Mouse (Mus musculus) Patski (cell line): ENCODE measurements at regions not wholly inside any gene's neighbourhood (a gene's known extent, or its start where the extent isn't known, plus 50 kb on each side); places are given as distances from the start of the nearest gene placed in this dataset.

Source experiments
- ATAC-seq: fragments of 100-300 bp; one replicate; pipeline ENCODE4 v1.8.0; 2021
- CTCF ChIA-PET: fragments of 350-600 bp; sonication (Branson Sonifier 250); formaldehyde crosslinking; loops from one replicate; lab custom pipeline; 2022; ENCODE audit warnings: inconsistent platforms; lab: Charles Lee
- POLR2A ChIA-PET: fragments of 350-600 bp; sonication (Branson Sonifier 250); formaldehyde crosslinking; loops from one replicate; lab custom pipeline; 2022; ENCODE audit warnings: antibody characterized with exemption, inconsistent platforms; lab: Charles Lee
- DNase-seq: peaks from one replicate; pipeline ENCODE4 v3.0.0-alpha.2; 2011; ENCODE audit warnings: low read depth, low spot score
- H3K27me3 ChIP-seq: fragments of 371-371 bp; one replicate; pipeline ENCODE4 v1.5.1; 2021
- CTCF ChIP-seq: fragments of 100-300 bp; IDR thresholded peaks from one replicate; pipeline ENCODE4 v1.5.1; 2021
- in situ Hi-C: fragments of 300-500 bp; cut with MboI; formaldehyde crosslinking; loops from 3 replicates; pipeline ENCODE4 v1.11.1; 2018; ENCODE audit warnings: low pct_unique_long_range_greater_than_20kb, mixed read lengths

DNA sequence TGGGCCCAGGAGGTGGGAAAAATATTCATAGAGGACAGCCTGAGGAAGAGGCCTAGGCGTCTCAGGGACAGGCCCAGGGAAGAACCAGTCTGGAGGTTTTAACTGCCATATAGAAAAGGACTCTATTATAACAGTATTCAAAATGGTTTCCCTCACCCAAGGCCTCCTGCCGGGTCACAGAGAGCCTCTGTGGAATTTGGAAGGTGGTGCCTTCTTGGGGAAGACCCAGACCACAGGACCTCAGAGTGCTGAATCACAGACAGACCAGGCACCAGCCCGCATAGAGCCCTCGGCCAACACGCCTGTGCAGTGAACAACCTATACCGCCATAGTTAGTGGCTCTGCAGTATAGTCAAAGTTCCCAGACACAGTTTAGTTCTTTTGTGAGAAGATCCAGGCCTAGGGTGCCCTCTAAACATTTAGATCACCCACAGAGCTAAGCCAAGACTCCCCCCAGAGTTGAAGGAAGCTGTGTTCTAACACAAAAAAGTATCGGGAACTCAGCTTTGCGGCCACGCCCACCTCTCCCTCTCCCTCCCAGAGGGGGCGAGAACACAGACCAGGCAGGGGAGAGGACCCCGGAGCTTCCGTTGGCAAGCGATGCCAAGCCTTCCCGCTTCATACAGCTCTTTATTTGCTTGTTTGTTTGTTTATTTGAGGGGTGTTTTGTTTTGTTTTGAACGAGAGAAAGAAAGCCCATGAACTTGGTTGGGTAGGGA is 122.1 kb upstream of the Smad3 start:
- no peak for DNase-seq
- CTCF ChIA-PET = interaction anchor here (1.1 to 1.6 kb wide), 2 partner anchors 15 to 29 kb away, joined by 4 read pairs; no protein-coding TSS in a partner anchor
- no peaks in the 10 kb centered on the region for H3K27me3 ChIP-seq
- POLR2A ChIA-PET = interaction anchor here (0.7 kb wide), 1 partner anchor 1156 kb away, joined by 3 read pairs; no protein-coding TSS in a partner anchor
- ATAC-seq = no peak
- TF ChIP-seq CTCF = no peak
- in situ Hi-C loops = no loop called here

GRCm38 (mm10) chr9:63877864-63878263 is 120.1 kb upstream of the Smad3 start:
- ChIA-PET CTCF (no interaction called here), POLR2A (no interaction called here)
- in situ Hi-C loops = no loop called here
- H3K27me3 ChIP-seq = no peaks in the 10 kb centered on the region
- no peak for TF ChIP-seq CTCF
- DNase-seq (no peak), ATAC-seq (no peak)

DNA sequence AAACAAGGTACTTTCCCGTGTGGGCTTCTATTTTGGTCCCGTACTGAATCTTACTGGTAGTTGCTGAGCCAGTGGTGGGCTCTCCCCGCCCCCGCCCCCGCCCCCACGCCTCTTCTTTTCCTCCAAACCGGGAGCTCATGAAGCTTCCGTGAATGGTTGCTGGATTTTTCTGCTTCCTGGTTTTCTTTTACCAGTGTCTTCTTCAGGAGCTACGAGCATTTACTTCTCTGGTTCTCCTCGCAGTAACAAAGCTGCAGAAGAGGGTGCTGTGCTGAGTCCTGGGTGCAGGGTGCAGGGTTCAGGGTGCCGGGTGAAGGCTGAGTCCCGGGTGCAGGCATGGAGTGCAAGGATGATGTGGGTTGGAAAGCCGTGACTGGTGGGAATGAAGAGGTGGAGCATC is 119.1 kb upstream of the Smad3 start:
- CTCF ChIA-PET = no interaction called here
- no peak for ATAC-seq
- DNase-seq = no peak
- no peaks in the 10 kb centered on the region for H3K27me3 ChIP-seq
- TF ChIP-seq CTCF = no peak
- POLR2A ChIA-PET = no interaction called here
- in situ Hi-C loops = no loop called here

DNA sequence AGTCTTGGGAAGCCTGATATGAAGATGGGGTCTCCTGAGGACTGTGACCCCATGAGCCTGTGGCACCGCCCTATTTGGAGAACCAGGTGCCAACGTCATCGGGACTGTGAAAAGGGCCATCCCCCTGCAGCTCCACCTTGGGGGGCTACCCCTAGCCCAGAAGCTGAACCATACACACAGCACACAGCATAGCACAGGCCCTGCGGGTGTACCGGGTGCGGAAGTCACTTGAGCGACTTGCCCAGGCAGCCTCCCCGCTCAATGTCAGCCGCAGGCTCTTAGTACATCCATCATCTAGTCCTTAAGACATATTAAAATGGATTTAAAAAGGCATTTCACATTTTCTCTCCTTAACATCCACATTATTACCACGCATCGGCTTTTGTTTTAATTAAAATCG is 118.2 kb upstream of the Smad3 start:
- DNase-seq (no peak), ATAC-seq (no peak)
- in situ Hi-C loops = no loop called here
- POLR2A ChIA-PET = no interaction called here
- CTCF ChIA-PET = no interaction called here
- H3K27me3 ChIP-seq = no peaks in the 10 kb centered on the region
- TF ChIP-seq CTCF = no peak

GRCm38 (mm10) chr9:63875193-63875592 is 117.4 kb upstream of the Smad3 start:
- ChIA-PET POLR2A (no interaction called here), CTCF (interaction anchor here (0.7 kb wide), 1 partner anchor 550 kb away, joined by 3 read pairs; no protein-coding TSS in a partner anchor)
- no peaks in the 10 kb centered on the region for H3K27me3 ChIP-seq
- no peak for ATAC-seq
- TF ChIP-seq CTCF = no peak
- in situ Hi-C loops = no loop called here
- no peak for DNase-seq

- CTCF ChIA-PET = interaction anchor here (1.3 kb wide), 1 partner anchor 23 kb away, joined by 4 read pairs; no protein-coding TSS in a partner anchor
- no peak for DNase-seq
- H3K27me3 ChIP-seq = no peaks in the 10 kb centered on the region
- POLR2A ChIA-PET = no interaction called here
- TF ChIP-seq CTCF = no peak
- in situ Hi-C loops = no loop called here
- ATAC-seq = no peak
These were observed 106.6 kb upstream of the Smad3 start for GRCm38 (mm10) chr9:63864350-63864749.

DNA sequence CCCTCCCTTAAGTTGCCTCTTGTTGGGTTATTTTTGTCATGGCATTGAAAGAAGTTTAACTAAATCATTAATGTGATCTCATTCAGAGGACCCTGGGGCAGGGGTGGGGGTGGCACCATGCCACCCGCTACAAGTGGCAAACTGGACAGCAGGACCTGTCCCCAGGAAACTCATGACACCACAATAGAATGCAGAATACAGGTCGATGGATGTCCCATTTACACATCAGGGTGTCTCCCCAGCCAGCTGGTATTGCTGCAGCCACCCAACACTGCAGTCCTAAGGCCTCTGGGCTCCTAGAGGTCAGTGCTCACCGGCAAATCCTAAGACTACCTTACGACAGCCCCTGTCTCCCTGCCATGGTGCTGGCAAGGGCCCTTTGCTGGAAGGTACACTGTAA is 105.5 kb upstream of the Smad3 start:
- CTCF ChIA-PET = no interaction called here
- ATAC-seq (no peak), DNase-seq (no peak)
- in situ Hi-C loops = no loop called here
- no peaks in the 10 kb centered on the region for H3K27me3 ChIP-seq
- no peak for TF ChIP-seq CTCF
- POLR2A ChIA-PET = no interaction called here

DNA sequence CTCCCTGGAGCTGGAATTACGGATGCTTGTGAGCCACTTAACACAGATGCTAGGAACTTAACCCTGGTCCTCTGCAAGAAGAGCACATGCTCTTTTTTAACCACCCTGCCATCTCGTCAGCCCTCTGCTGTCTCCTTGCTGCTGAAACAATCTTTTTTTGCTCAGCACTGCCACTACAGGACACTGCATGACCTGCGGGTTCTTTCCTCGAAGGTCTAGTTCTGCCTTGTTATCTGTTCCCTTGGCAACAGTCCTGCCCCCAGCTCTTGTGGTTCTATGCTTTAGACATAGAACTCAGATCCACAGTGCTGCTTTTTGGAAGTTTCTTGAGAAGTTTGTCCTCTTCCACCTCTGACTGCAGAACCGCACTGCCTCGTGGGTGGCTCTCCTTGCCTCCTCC is 104.6 kb upstream of the Smad3 start:
- no peak for DNase-seq
- TF ChIP-seq CTCF = peak; percentile 50
- no peaks in the 10 kb centered on the region for H3K27me3 ChIP-seq
- CTCF ChIA-PET = interaction anchor here (0.9 kb wide), 1 partner anchor 47 kb away, joined by 3 read pairs; no protein-coding TSS in a partner anchor
- in situ Hi-C loops = no loop called here
- peak; percentile 21 for ATAC-seq
- POLR2A ChIA-PET = no interaction called here

GRCm38 (mm10) chr9:63861418-63861817 is 103.6 kb upstream of the Smad3 start:
- H3K27me3 ChIP-seq = no peaks in the 10 kb centered on the region
- in situ Hi-C loops = no loop called here
- no peak for ATAC-seq
- ChIA-PET POLR2A (interaction anchor here (0.6 kb wide), 1 partner anchor 11 kb away, joined by 3 read pairs; no protein-coding TSS in a partner anchor), CTCF (interaction anchor here (0.9 kb wide), 1 partner anchor 48 kb away, joined by 3 read pairs; no protein-coding TSS in a partner anchor)
- no peak for TF ChIP-seq CTCF
- no peak for DNase-seq

GRCm38 (mm10) chr9:63860196-63860595 is 102.4 kb upstream of the Smad3 start:
- POLR2A ChIA-PET = interaction anchor here (0.7 kb wide), 1 partner anchor 247 kb away, joined by 5 read pairs; no protein-coding TSS in a partner anchor
- no peak for TF ChIP-seq CTCF
- no peak for DNase-seq
- CTCF ChIA-PET = no interaction called here
- in situ Hi-C loops = no loop called here
- no peak for ATAC-seq
- no peaks in the 10 kb centered on the region for H3K27me3 ChIP-seq

DNA sequence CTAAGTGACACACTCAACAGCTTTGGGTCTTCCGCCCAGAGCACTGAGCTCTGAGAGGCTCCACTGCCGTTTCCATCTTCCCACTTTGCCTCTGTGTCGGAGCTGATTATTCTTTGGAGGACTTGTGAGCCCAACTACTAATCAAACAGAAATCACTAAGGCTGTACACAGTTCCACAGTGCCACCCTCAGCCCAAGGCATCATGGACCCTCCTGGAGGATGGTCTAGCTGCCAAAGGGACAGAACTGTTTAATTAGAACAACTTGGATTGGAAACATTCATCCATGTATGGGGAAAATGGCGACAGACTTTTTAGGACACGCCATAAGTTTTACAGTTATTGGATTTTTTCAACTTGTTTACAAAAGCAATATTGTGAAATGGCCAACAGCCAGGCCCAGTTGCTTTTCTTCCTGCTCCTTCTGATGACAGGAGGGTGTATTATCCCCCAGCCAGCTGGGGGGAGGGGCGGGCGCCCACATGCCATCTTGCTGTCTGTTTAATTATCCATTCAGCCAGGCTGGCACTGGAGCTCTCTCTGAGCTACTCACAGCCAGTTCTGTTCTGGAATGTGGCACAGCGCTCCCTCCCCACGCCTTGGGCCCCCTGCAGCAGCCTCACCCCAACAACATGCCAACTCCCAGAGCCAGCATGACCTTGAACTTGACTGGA is 98.4 kb upstream of the Smad3 start:
- DNase-seq (no peak), ATAC-seq (peak; percentile 56)
- no peaks in the 10 kb centered on the region for H3K27me3 ChIP-seq
- ChIA-PET CTCF (interaction anchor here (2.5 kb wide), 1 partner anchor 10 kb away, joined by 7 read pairs; no protein-coding TSS in a partner anchor), POLR2A (no interaction called here)
- in situ Hi-C loops = no loop called here
- no peak for TF ChIP-seq CTCF
